Mouse (Mus musculus): ENCODE measurements around the gene Ifne.

- TF ChIP-seq CTCF (IDR thresholded peaks at IDR 0.05; ENCODE audit: low read depth, low read length) (no peak), POLR2A (IDR thresholded peaks at IDR 0.05; ENCODE audit: extremely low read depth, insufficient read depth, low read length) (no peak)
Measured at GRCm38 (mm10) chr4:88925456-88925855, 45.5 kb upstream of the Ifne start.
